8 mouse cellular contexts compared by ENCODE assay signal in the genomic region with DNA sequence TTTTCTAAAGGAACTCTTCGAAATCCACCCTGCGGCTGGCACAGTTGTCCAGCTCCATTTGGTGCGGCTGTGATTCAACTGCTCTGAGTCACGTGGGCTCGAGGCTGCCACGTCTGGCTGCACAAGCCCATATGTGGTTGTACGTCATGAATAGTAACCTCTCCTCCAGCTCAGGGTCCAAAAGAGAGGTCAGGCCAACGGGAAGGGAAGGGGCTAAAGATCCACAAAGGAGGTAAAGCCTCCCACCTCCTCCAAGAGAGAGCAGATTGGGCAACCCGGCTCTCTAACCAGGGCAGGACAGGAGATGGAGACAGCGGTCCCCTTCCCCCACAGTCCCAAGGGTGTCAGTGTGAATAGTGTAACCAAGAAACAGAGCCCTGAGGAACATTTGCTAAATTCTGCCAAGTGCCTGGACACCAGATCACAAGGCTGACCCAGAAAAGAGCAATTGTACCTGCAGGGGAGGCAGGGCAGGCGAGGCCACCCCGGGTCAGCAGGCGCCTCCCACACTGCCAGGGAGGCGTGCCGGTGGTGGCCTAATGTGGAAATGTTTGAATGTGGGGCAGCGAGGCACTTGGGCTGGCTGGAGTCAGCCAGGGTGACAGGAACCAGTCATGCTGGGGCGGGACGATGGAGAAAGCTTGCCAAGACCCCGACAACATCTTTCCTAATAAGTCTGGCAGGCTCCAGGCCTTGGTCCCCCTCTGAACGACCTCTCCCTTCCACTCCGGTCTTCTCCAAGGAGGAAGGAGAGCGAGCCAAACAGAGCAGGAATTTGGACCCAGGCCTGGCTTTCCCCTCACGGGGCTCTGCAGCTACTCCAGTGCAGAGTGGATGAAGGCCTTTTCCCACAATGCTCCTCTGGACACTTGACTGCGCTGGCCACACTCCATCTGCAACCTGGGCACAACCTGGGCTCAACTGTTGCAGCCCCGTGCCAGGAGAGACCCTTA.
DNase-seq lines count a peak whose midpoint lies in the region; ATAC-seq and TF ChIP-seq lines count a peak whose summit lies in the region.

No protein-coding gene starts in this region.

- H3K4me1 ChIP-seq in embryonic facial prominence, embryonic 13.5 days: peaks cover 48% of the 10 kb centered on the region
- peaks cover 42% of the 10 kb centered on the region for H3K4me1 ChIP-seq in limb, embryonic 10.5 days
- peaks cover 43% of the 10 kb centered on the region for H3K4me1 ChIP-seq in midbrain, embryonic 12.5 days
- H3K4me1 ChIP-seq in small intestine, adult 2 months (ENCODE audit: control insufficient read depth, insufficient read depth, insufficient read length, low read length): peaks cover 48% of the 10 kb centered on the region

- H3K4me2 ChIP-seq in embryonic facial prominence, embryonic 13.5 days: peak overlapping the region; percentile 14; the same call in 1 of the 2 replicates
- H3K4me2 ChIP-seq in midbrain, embryonic 12.5 days (replicated peaks): no peak overlapping the region

- no peaks in the 10 kb centered on the region for H3K36me3 ChIP-seq in embryonic facial prominence, embryonic 13.5 days
- no peaks in the 10 kb centered on the region for H3K36me3 ChIP-seq in limb, embryonic 10.5 days
- H3K36me3 ChIP-seq in midbrain, embryonic 12.5 days: no peaks in the 10 kb centered on the region
- H3K36me3 ChIP-seq in small intestine, adult 2 months (ENCODE audit: control insufficient read depth, insufficient read depth, low read length): no peaks in the 10 kb centered on the region

- H3K9me3 ChIP-seq in embryonic facial prominence, embryonic 13.5 days: no peaks in the 10 kb centered on the region
- H3K9me3 ChIP-seq in limb, embryonic 10.5 days (replicated peaks): no peaks in the 10 kb centered on the region
- no peaks in the 10 kb centered on the region for H3K9me3 ChIP-seq in midbrain, embryonic 12.5 days

- TF ChIP-seq CTCF in small intestine, adult 2 months (IDR thresholded peaks at IDR 0.05; ENCODE audit: extremely low read depth, insufficient read length, insufficient replicate concordance, low read depth, low read length): no peak

- no peaks in the 10 kb centered on the region for H3K27me3 ChIP-seq in embryonic facial prominence, embryonic 13.5 days
- no peaks in the 10 kb centered on the region for H3K27me3 ChIP-seq in limb, embryonic 10.5 days (ENCODE audit: low read depth, poor library complexity, severe bottlenecking)
- H3K27me3 ChIP-seq in midbrain, embryonic 12.5 days: no peaks in the 10 kb centered on the region; the same call in 1 of the 2 replicates
- H3K27me3 ChIP-seq in small intestine, adult 2 months (ENCODE audit: control insufficient read depth, insufficient read depth, low read length): no peaks in the 10 kb centered on the region

- peak overlapping the region; percentile 55; the same call in 1 of the 2 replicates for H3K9ac ChIP-seq in embryonic facial prominence, embryonic 13.5 days
- no peak overlapping the region; the same call in 1 of the 2 replicates for H3K9ac ChIP-seq in midbrain, embryonic 12.5 days (replicated peaks)

- 0 out of 2 replicates have a peak, but pooled peaks have one; percentile 8 for ATAC-seq in embryonic facial prominence, embryonic 13.5 days (ENCODE audit: insufficient number of reproducible peaks, insufficient read depth, low FRiP score, low TSS enrichment, low read depth)
- peak; percentile 48; the same call in 1 of the 2 replicates for ATAC-seq in midbrain, embryonic 12.5 days (ENCODE audit: low FRiP score, low read depth)

- WGBS in embryonic facial prominence, embryonic 13.5 days: 29% methylated on average over 25 of the region's 25 CpGs
- 41% methylated on average over 25 of the region's 25 CpGs for WGBS in limb, embryonic 10.5 days
- 47% methylated on average over 25 of the region's 25 CpGs for WGBS in midbrain, embryonic 12.5 days
- WGBS in small intestine, adult 2 months: 6% methylated on average over 25 of the region's 25 CpGs

- no peak overlapping the region for H3K4me3 ChIP-seq in embryonic facial prominence, embryonic 13.5 days
- no peak overlapping the region for H3K4me3 ChIP-seq in limb, embryonic 10.5 days
- H3K4me3 ChIP-seq in midbrain, embryonic 12.5 days: no peak overlapping the region
- H3K4me3 ChIP-seq in small intestine, adult 2 months (ENCODE audit: low read depth, low read length): peak overlapping the region; percentile 12

- DNase-seq in adrenal gland, postnatal 4 days (ENCODE audit: low spot score in 2 of 2): peak; percentile 51 to 69
- DNase-seq in heart, adult 11 months: peak; percentile 100
- peak; percentile 94 for DNase-seq in kidney, adult 18-20 months
- peak; percentile 63 for DNase-seq in limb, embryonic 10.5 days (ENCODE audit: low spot score)
- no peak for DNase-seq in T-cell, adult 2 months (ENCODE audit: low spot score)

- peak overlapping the region; percentile 89 for H3K27ac ChIP-seq in embryonic facial prominence, embryonic 13.5 days
- H3K27ac ChIP-seq in limb, embryonic 10.5 days: peak overlapping the region; percentile 81
- peak overlapping the region; percentile 61 for H3K27ac ChIP-seq in midbrain, embryonic 12.5 days (replicated peaks)
- peak overlapping the region; percentile 100 for H3K27ac ChIP-seq in small intestine, adult 2 months (ENCODE audit: insufficient read depth, low read depth, low read length)

- TF ChIP-seq POLR2A in small intestine, adult 2 months (IDR thresholded peaks at IDR 0.05; ENCODE audit: low read depth, low read length): peak; percentile 31; the same call in 1 of the 2 replicates
